Mouse (Mus musculus) stomach, postnatal 0 days (tissue): ENCODE data around the gene Zfhx3. TPM values are rescaled to one million over a fixed set of nuclear protein-coding genes. Genes with fewer than 3 reads are reported as not detected.

ENCODE experiments used
- ATAC-seq: fragments of 200-750 bp; cut with Nextera tagmentation; 2 replicates; pipeline ENCODE4 v1.8.0; 2017; ENCODE audit not compliant: low FRiP score, low TSS enrichment
- DNase-seq: peaks from one replicate; pipeline ENCODE4 v3.0.0-alpha.2; 2016; ENCODE audit warnings: low spot score
- H3K27ac ChIP-seq: fragments of 300-500 bp; sonication (generic); replicated peaks from 2 replicates; pipeline ENCODE4 v1.5.1; 2014; ENCODE audit warnings: mild to moderate bottlenecking, control low read depth
- H3K27me3 ChIP-seq: fragments of 300-500 bp; sonication (generic); 2 replicates; pipeline ENCODE4 v1.6.1; 2014; ENCODE audit warnings: low read length; ENCODE audit not compliant: control insufficient read depth, insufficient read depth
- H3K36me3 ChIP-seq: fragments of 300-500 bp; sonication (generic); 2 replicates; pipeline ENCODE4 v1.6.1; 2014; ENCODE audit warnings: low read length, mixed read lengths; ENCODE audit not compliant: control insufficient read depth, insufficient read depth
- H3K4me1 ChIP-seq: fragments of 300-500 bp; sonication (generic); replicated peaks from 2 replicates; pipeline ENCODE4 v1.6.1; 2014; ENCODE audit warnings: antibody characterized with exemption; ENCODE audit not compliant: control insufficient read depth, insufficient read depth
- H3K4me2 ChIP-seq: fragments of 300-500 bp; sonication (generic); replicated peaks from 2 replicates; pipeline ENCODE4 v1.6.1; 2014; ENCODE audit warnings: low read depth, mild to moderate bottlenecking, control low read depth, moderate library complexity
- H3K4me3 ChIP-seq: fragments of 300-500 bp; sonication (generic); 2 replicates; pipeline ENCODE4 v1.5.1; 2014; ENCODE audit warnings: low read depth, low read length, control low read depth
- H3K9ac ChIP-seq: fragments of 300-500 bp; sonication (generic); 2 replicates; pipeline ENCODE4 v1.6.1; 2014; ENCODE audit warnings: mild to moderate bottlenecking, low read length, control low read depth, mixed read lengths
- H3K9me3 ChIP-seq: fragments of 300-500 bp; sonication (generic); 2 replicates; pipeline ENCODE4 v1.6.1; 2016; ENCODE audit warnings: low read length; ENCODE audit not compliant: control insufficient read depth
- CTCF ChIP-seq: IDR thresholded peaks from 2 replicates; pipeline ENCODE4 v1.5.1; 2016; ENCODE audit warnings: antibody characterized with exemption, low read depth, mild to moderate bottlenecking, moderate library complexity
- EP300 ChIP-seq: optimal IDR thresholded peaks from 2 replicates; pipeline ENCODE3; 2016; ENCODE audit warnings: antibody characterized with exemption
- WGBS: fragments of 180-500 bp; shearing (Covaris S2); extraction: QIAGEN DNeasy Blood & Tissue Kit; methylation state at CpG from one replicate; pipeline ENCODE4 v1.1.7; 2014; 5-methylcytosine and 5-hydroxymethylcytosine counted together
- polyA plus RNA-seq: library from polyadenylated mRNA; unstranded; fragments of >200 nt; fragmentation: Nextera tagmentation; extraction: Ambion mirVana; gene quantifications from 2 replicates; pipeline ENCODE4 v1.2.1, GENCODE M21; 2015

Gene Zfhx3
- polyA plus RNA-seq, 1 experiment from 2014 or later, result 4.6 TPM

GRCm38 (mm10) chr8:108215026-108215425, 272.6 kb downstream of the Zfhx3 start:
- no peak overlapping the region for H3K4me2 ChIP-seq
- no peaks in the 10 kb centered on the region for H3K9me3 ChIP-seq
- H3K4me1 ChIP-seq, result no peaks in the 10 kb centered on the region
- WGBS, result 94% methylated on average over 3 of the region's 3 CpGs
- ATAC-seq (no peak), DNase-seq (no peak)
- TF ChIP-seq EP300, result no peak
- TF ChIP-seq CTCF, result no peak
- no peaks in the 10 kb centered on the region for H3K36me3 ChIP-seq
- H3K4me3 ChIP-seq, result no peak overlapping the region
- H3K27ac ChIP-seq, result no peak overlapping the region
- no peaks in the 10 kb centered on the region for H3K27me3 ChIP-seq
- H3K9ac ChIP-seq, result no peak overlapping the region

- 68% methylated on average over 13 of the region's 13 CpGs for WGBS
- TF ChIP-seq CTCF (no peak), EP300 (no peak)
- no peak for ATAC-seq
Observed at GRCm38 (mm10) chr8:108218171-108218840, 275.9 kb downstream of the Zfhx3 start.

GRCm38 (mm10) chr8:108220511-108220910, 278.1 kb downstream of the Zfhx3 start:
- no peak overlapping the region for H3K4me2 ChIP-seq

More at GRCm38 (mm10) chr8:108218171-108218840, 275.9 kb downstream of the Zfhx3 start:
- Histone ChIP-seq H3K4me2 (no peak overlapping the region), H3K27me3 (no peaks in the 10 kb centered on the region), H3K9ac (no peak overlapping the region), H3K27ac (no peak overlapping the region), H3K4me3 (no peak overlapping the region), H3K9me3 (no peaks in the 10 kb centered on the region), H3K4me1 (no peaks in the 10 kb centered on the region), H3K36me3 (no peaks in the 10 kb centered on the region)
- no peak for DNase-seq

GRCm38 (mm10) chr8:108222091-108222490, 279.6 kb downstream of the Zfhx3 start:
- Histone ChIP-seq H3K27me3 (no peaks in the 10 kb centered on the region), H3K9ac (no peak overlapping the region), H3K4me2 (no peak overlapping the region), H3K4me3 (no peak overlapping the region), H3K36me3 (no peaks in the 10 kb centered on the region), H3K4me1 (no peaks in the 10 kb centered on the region), H3K27ac (no peak overlapping the region), H3K9me3 (no peaks in the 10 kb centered on the region)
- no peak for ATAC-seq
- no peak for TF ChIP-seq EP300
- no peak for TF ChIP-seq CTCF
- 71% methylated on average over 2 of the region's 2 CpGs for WGBS
- DNase-seq, result no peak

More at GRCm38 (mm10) chr8:108220511-108220910, 278.1 kb downstream of the Zfhx3 start:
- ATAC-seq (no peak), DNase-seq (no peak)
- no peaks in the 10 kb centered on the region for H3K36me3 ChIP-seq
- no peaks in the 10 kb centered on the region for H3K27me3 ChIP-seq
- H3K27ac ChIP-seq, result no peak overlapping the region
- H3K4me1 ChIP-seq, result no peaks in the 10 kb centered on the region
- H3K9ac ChIP-seq, result no peak overlapping the region
- 70% methylated on average over 3 of the region's 3 CpGs for WGBS
- H3K9me3 ChIP-seq, result no peaks in the 10 kb centered on the region
- no peak overlapping the region for H3K4me3 ChIP-seq
- TF ChIP-seq EP300 (no peak), CTCF (no peak)

- ATAC-seq (no peak), DNase-seq (no peak)
- H3K4me3 ChIP-seq, result no peak overlapping the region
- H3K4me1 ChIP-seq, result no peaks in the 10 kb centered on the region
- no peaks in the 10 kb centered on the region for H3K36me3 ChIP-seq
- H3K9me3 ChIP-seq, result no peaks in the 10 kb centered on the region
- no peaks in the 10 kb centered on the region for H3K27me3 ChIP-seq
- H3K4me2 ChIP-seq, result no peak overlapping the region
- WGBS, result 82% methylated on average over 7 of the region's 7 CpGs
- H3K9ac ChIP-seq, result no peak overlapping the region
- TF ChIP-seq CTCF, result no peak
- no peak overlapping the region for H3K27ac ChIP-seq
Observed at GRCm38 (mm10) chr8:108232326-108232725, 289.9 kb downstream of the Zfhx3 start.

GRCm38 (mm10) chr8:108234481-108234880, 292.0 kb downstream of the Zfhx3 start:
- Histone ChIP-seq H3K27me3 (no peaks in the 10 kb centered on the region), H3K36me3 (no peaks in the 10 kb centered on the region), H3K4me3 (no peak overlapping the region), H3K27ac (no peak overlapping the region), H3K4me1 (no peaks in the 10 kb centered on the region), H3K4me2 (no peak overlapping the region), H3K9me3 (no peaks in the 10 kb centered on the region), H3K9ac (no peak overlapping the region)
- 61% methylated on average over 4 of the region's 4 CpGs for WGBS
- TF ChIP-seq CTCF (no peak), EP300 (no peak)
- ATAC-seq (no peak), DNase-seq (no peak)
